Mouse (Mus musculus) thymus, adult 2 months (tissue): ENCODE results near the gene Creb3. TPM values are rescaled to one million over a fixed set of nuclear protein-coding genes. Genes with fewer than 3 reads are reported as not detected.
"Not testable (repeated sequence)": the region's sequence is repeated elsewhere in the genome, so short reads cannot be mapped to it uniquely, and the experiment has no call there.

Experiments
- DNase-seq: peaks from one replicate; pipeline ENCODE4 v3.0.0; 2021
- H3K27ac ChIP-seq: fragments of 200-500 bp; 2 replicates; pipeline ENCODE4 v1.5.1; 2012; ENCODE audit warnings: low read length, control low read depth; ENCODE audit not compliant: control insufficient read depth, insufficient read depth
- H3K27me3 ChIP-seq: fragments of 200-500 bp; 2 replicates; pipeline ENCODE4 v1.6.1; 2012; ENCODE audit warnings: mild to moderate bottlenecking, low read length, moderate library complexity, mixed read lengths; ENCODE audit not compliant: control insufficient read depth, insufficient read depth
- H3K36me3 ChIP-seq: fragments of 200-500 bp; 2 replicates; pipeline ENCODE4 v1.6.1; 2012; ENCODE audit warnings: mild to moderate bottlenecking, low read length, moderate library complexity; ENCODE audit not compliant: control insufficient read depth, insufficient read depth
- H3K4me1 ChIP-seq: fragments of 200-500 bp; replicated peaks from 2 replicates; pipeline ENCODE4 v1.6.1; 2012; ENCODE audit warnings: low read length; ENCODE audit not compliant: control insufficient read depth, insufficient read depth
- H3K4me3 ChIP-seq: fragments of 200-500 bp; 2 replicates; pipeline ENCODE4 v1.5.1; 2012; ENCODE audit warnings: mild to moderate bottlenecking, low read length, control low read depth, moderate library complexity; ENCODE audit not compliant: control insufficient read depth, insufficient read depth
- CTCF ChIP-seq: fragments of 200-500 bp; IDR thresholded peaks from 2 replicates; pipeline ENCODE4 v1.5.1; 2012; ENCODE audit warnings: mild to moderate bottlenecking, control low read depth, low read length, moderate library complexity, borderline replicate concordance; ENCODE audit not compliant: control insufficient read depth, poor library complexity, insufficient read depth; ENCODE audit errors: extremely low read depth
- POLR2A ChIP-seq: fragments of 200-500 bp; IDR thresholded peaks from 2 replicates; pipeline ENCODE4 v1.6.1; 2012; ENCODE audit warnings: mild to moderate bottlenecking, low read length, control low read depth, moderate library complexity; ENCODE audit not compliant: control insufficient read depth, poor library complexity, insufficient read depth; ENCODE audit errors: extremely low read depth
- WGBS: fragments of 180-500 bp; shearing (Covaris S2); methylation state at CpG from one replicate; pipeline ENCODE4 v1.1.7; 2018; 5-methylcytosine and 5-hydroxymethylcytosine counted together
- polyA plus RNA-seq: library from polyadenylated mRNA; depleted of rRNA; stranded (reverse); fragments of >200 nt; gene quantifications from 2 replicates; pipeline ENCODE4 v1.2.3, GENCODE M21; 2012

Gene Creb3
- polyA plus RNA-seq, 1 experiment = 80.2 TPM

- TF ChIP-seq POLR2A (no peak), CTCF (no peak)
- Histone ChIP-seq H3K27ac (no peak overlapping the region), H3K4me3 (no peak overlapping the region), H3K27me3 (no peaks in the 10 kb centered on the region), H3K36me3 (peaks cover 97% of the 10 kb centered on the region), H3K4me1 (no peaks in the 10 kb centered on the region)
- 97% methylated on average over 9 of the region's 9 CpGs for WGBS
- no peak for DNase-seq
Measured at GRCm38 (mm10) chr4:43536031-43536430, 26.1 kb upstream of the Creb3 start.

- no peak overlapping the region for H3K27ac ChIP-seq
- TF ChIP-seq CTCF = no peak
- no peak for TF ChIP-seq POLR2A
- H3K27me3 ChIP-seq = no peaks in the 10 kb centered on the region
- H3K4me3 ChIP-seq = no peak overlapping the region
- no peak for DNase-seq
- H3K36me3 ChIP-seq = peaks cover 93% of the 10 kb centered on the region
- no peaks in the 10 kb centered on the region for H3K4me1 ChIP-seq
- 85% methylated on average over 3 of the region's 3 CpGs for WGBS
Measured at GRCm38 (mm10) chr4:43542044-43542443, 20.1 kb upstream of the Creb3 start.

GRCm38 (mm10) chr4:43546375-43547047 lies 15.6 kb upstream of the Creb3 start:
- TF ChIP-seq CTCF = no peak
- TF ChIP-seq POLR2A = no peak
- DNase-seq = no peak
- Histone ChIP-seq H3K27ac (no peak overlapping the region), H3K4me1 (no peaks in the 10 kb centered on the region), H3K27me3 (no peaks in the 10 kb centered on the region), H3K36me3 (peaks cover 99% of the 10 kb centered on the region), H3K4me3 (no peak overlapping the region)
- 96% methylated on average over 12 of the region's 12 CpGs for WGBS

- Histone ChIP-seq H3K27ac (no peak overlapping the region), H3K4me3 (no peak overlapping the region), H3K36me3 (peaks cover 99% of the 10 kb centered on the region), H3K4me1 (no peaks in the 10 kb centered on the region), H3K27me3 (no peaks in the 10 kb centered on the region)
- no peak for TF ChIP-seq CTCF
- TF ChIP-seq POLR2A = no peak
- no peak for DNase-seq
- WGBS = 96% methylated on average over 8 of the region's 8 CpGs
Measured at GRCm38 (mm10) chr4:43547160-43547559, 15.0 kb upstream of the Creb3 start.

- H3K4me1 ChIP-seq = no peaks in the 10 kb centered on the region
- TF ChIP-seq CTCF = no peak
- TF ChIP-seq POLR2A = no peak
- H3K27me3 ChIP-seq = no peaks in the 10 kb centered on the region
- H3K36me3 ChIP-seq = peaks cover 99% of the 10 kb centered on the region
- no peak for DNase-seq
- WGBS = 97% methylated on average over 12 of the region's 12 CpGs
- H3K4me3 ChIP-seq = no peak overlapping the region
- no peak overlapping the region for H3K27ac ChIP-seq
Measured at GRCm38 (mm10) chr4:43549055-43549454, 13.1 kb upstream of the Creb3 start.

- not testable (repeated sequence) for DNase-seq, H3K4me3 ChIP-seq, H3K4me1 ChIP-seq, H3K27ac ChIP-seq, H3K27me3 ChIP-seq
- peaks cover 96% of the 10 kb centered on the region for H3K36me3 ChIP-seq
- 90% methylated on average over 6 of the region's 6 CpGs for WGBS
Measured at GRCm38 (mm10) chr4:43551854-43552253, 10.3 kb upstream of the Creb3 start.

- Histone ChIP-seq H3K27ac (no peak overlapping the region), H3K4me3 (no peak overlapping the region), H3K4me1 (peaks cover under 1% of the 10 kb centered on the region; the same call in 1 of the 2 replicates), H3K36me3 (peaks cover 90% of the 10 kb centered on the region), H3K27me3 (no peaks in the 10 kb centered on the region)
- TF ChIP-seq POLR2A (no peak), CTCF (no peak)
- no peak for DNase-seq
- 97% methylated on average over 5 of the region's 5 CpGs for WGBS
Measured at GRCm38 (mm10) chr4:43552437-43552836, 9.7 kb upstream of the Creb3 start.
